Mouse (Mus musculus) heart, embryonic 11.5 days (tissue): ENCODE measurements around the gene Ccar1. TPM values are rescaled to one million over a fixed set of nuclear protein-coding genes. Genes with fewer than 3 reads are reported as not detected.
"Not testable (repeated sequence)": the region's sequence is repeated elsewhere in the genome, so short reads cannot be mapped to it uniquely, and the experiment has no call there.

Experiments
- ATAC-seq: fragments of 200-750 bp; cut with Nextera tagmentation; replicated peaks from 2 replicates; pipeline ENCODE4 v1.8.0; 2017; ENCODE audit warnings: moderate library complexity; ENCODE audit not compliant: insufficient number of reproducible peaks, low FRiP score, low TSS enrichment
- H3K27ac ChIP-seq: fragments of 300-500 bp; sonication (generic); 2 replicates; pipeline ENCODE4 v1.5.1; 2014; ENCODE audit warnings: mild to moderate bottlenecking, low read depth, low read length
- H3K27me3 ChIP-seq: fragments of 300-500 bp; sonication (generic); 2 replicates; pipeline ENCODE4 v1.6.1; 2014; ENCODE audit warnings: mild to moderate bottlenecking, low read length, mixed read lengths; ENCODE audit not compliant: control insufficient read depth, insufficient read depth
- H3K36me3 ChIP-seq: fragments of 300-500 bp; sonication (generic); 2 replicates; pipeline ENCODE4 v1.6.1; 2014; ENCODE audit warnings: mild to moderate bottlenecking, low read length, moderate library complexity, mixed read lengths; ENCODE audit not compliant: control insufficient read depth, insufficient read depth
- H3K4me1 ChIP-seq: fragments of 300-500 bp; sonication (generic); 2 replicates; pipeline ENCODE4 v1.6.1; 2014; ENCODE audit warnings: low read length; ENCODE audit not compliant: control insufficient read depth, insufficient read depth
- H3K4me2 ChIP-seq: fragments of 300-500 bp; sonication (generic); 2 replicates; pipeline ENCODE4 v1.6.1; 2014; ENCODE audit warnings: mild to moderate bottlenecking, moderate library complexity
- H3K4me3 ChIP-seq: fragments of 300-500 bp; sonication (generic); 2 replicates; pipeline ENCODE4 v1.5.1; 2014; ENCODE audit warnings: low read depth, low read length
- H3K9ac ChIP-seq: fragments of 300-500 bp; sonication (generic); 2 replicates; pipeline ENCODE4 v1.6.1; 2014; ENCODE audit warnings: mild to moderate bottlenecking, low read depth, low read length, moderate library complexity
- H3K9me3 ChIP-seq: fragments of 300-500 bp; sonication (generic); replicated peaks from 2 replicates; pipeline ENCODE4 v1.6.1; 2016; ENCODE audit warnings: low read length; ENCODE audit not compliant: control insufficient read depth
- WGBS: fragments of 180-500 bp; shearing (Covaris S2); extraction: QIAGEN DNeasy Blood & Tissue Kit; methylation state at CpG from one replicate; pipeline ENCODE4 v1.1.7; 2014; ENCODE audit not compliant: insufficient replicate concordance; 5-methylcytosine and 5-hydroxymethylcytosine counted together
- polyA plus RNA-seq: library from polyadenylated mRNA; unstranded; fragments of >200 nt; fragmentation: Nextera tagmentation; extraction: Ambion mirVana; gene quantifications from 2 replicates; pipeline ENCODE4 v1.2.1, GENCODE M21; 2014

The Ccar1 gene
- polyA plus RNA-seq, 1 experiment from 2014 or later = 106 TPM

DNA sequence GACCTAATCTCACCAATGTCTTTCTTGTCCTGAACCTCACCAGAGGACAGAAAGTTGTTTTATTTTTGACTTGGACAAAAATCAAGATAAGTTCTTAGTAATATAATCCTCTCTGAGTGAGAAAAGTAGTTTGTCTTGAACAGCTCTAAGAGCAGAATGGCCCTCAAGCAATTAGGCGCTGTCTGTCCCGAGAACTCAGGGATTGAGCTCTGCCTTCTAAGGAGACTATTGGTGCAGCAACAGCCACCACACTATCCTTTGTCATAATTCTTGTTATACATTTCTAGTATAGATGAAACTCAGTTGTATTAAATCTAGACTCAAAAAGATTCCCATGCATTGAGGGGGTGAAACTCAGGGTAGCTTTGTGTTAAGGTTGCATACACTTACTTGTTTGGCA is 16.7 kb upstream of the Ccar1 start:
- 92% methylated on average over 2 of the region's 2 CpGs for WGBS
- Histone ChIP-seq H3K4me3 (no peak overlapping the region), H3K36me3 (peaks cover 10% of the 10 kb centered on the region; the same call in 1 of the 2 replicates), H3K9me3 (no peaks in the 10 kb centered on the region), H3K4me2 (no peak overlapping the region), H3K9ac (no peak overlapping the region), H3K27ac (no peak overlapping the region), H3K4me1 (no peaks in the 10 kb centered on the region), H3K27me3 (no peaks in the 10 kb centered on the region)
- ATAC-seq = no peak

GRCm38 (mm10) chr10:62808316-62808715 is 16.2 kb upstream of the Ccar1 start:
- 84% methylated on average over 7 of the region's 7 CpGs for WGBS
- Histone ChIP-seq H3K9ac (no peak overlapping the region), H3K27ac (no peak overlapping the region), H3K4me1 (no peaks in the 10 kb centered on the region), H3K27me3 (no peaks in the 10 kb centered on the region), H3K4me3 (no peak overlapping the region), H3K36me3 (peaks cover 8% of the 10 kb centered on the region; the same call in 1 of the 2 replicates), H3K4me2 (no peak overlapping the region), H3K9me3 (no peaks in the 10 kb centered on the region)
- no peak for ATAC-seq

DNA sequence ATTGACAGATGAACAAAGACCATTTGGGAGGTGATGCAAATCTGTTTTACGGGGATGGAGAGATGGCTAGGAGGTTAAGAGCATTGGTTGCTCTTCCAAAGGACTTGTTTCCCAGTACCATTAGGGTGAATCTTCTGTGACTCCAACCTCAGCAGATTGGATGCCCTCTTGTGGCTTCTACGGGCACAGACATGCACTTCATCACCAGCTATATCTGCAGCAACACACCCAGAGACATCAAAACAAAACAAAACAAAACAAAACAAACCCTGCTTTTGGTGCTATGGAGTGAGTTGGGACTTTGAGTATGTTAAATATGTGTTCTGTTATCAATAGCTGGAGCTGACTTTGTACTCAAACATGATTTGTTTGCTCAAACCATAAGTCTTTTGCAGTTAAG is 12.0 kb upstream of the Ccar1 start:
- no peak overlapping the region for H3K4me3 ChIP-seq
- H3K9me3 ChIP-seq = no peaks in the 10 kb centered on the region
- ATAC-seq = no peak
- 83% methylated on average over 2 of the region's 2 CpGs for WGBS
- no peaks in the 10 kb centered on the region for H3K4me1 ChIP-seq
- H3K27me3 ChIP-seq = no peaks in the 10 kb centered on the region
- H3K27ac ChIP-seq = no peak overlapping the region
- no peaks in the 10 kb centered on the region for H3K36me3 ChIP-seq
- no peak overlapping the region for H3K9ac ChIP-seq
- H3K4me2 ChIP-seq = no peak overlapping the region

DNA sequence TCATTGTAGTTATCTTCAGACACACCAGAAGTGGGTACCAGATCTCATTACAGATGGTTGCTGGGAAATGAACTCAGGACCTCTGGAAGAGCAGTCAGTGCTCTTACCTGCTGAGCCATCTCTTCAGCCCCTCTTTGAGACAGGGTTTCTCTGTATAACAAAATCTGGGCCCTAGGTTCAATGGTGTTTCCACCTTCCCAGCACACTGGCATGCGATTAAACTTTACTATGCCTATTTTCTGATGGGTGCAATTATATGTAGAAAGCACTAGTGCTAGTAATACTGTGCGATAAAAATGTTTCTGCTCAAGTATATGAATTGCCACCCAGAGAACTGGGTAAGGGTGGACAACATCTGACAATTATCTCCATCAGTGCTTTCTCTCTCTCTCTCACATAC is 11.2 kb upstream of the Ccar1 start:
- no peaks in the 10 kb centered on the region for H3K4me1 ChIP-seq
- H3K36me3 ChIP-seq = no peaks in the 10 kb centered on the region
- 87% methylated on average over 2 of the region's 2 CpGs for WGBS
- no peaks in the 10 kb centered on the region for H3K27me3 ChIP-seq
- no peak overlapping the region for H3K27ac ChIP-seq
- H3K9me3 ChIP-seq = no peaks in the 10 kb centered on the region
- H3K4me2 ChIP-seq = no peak overlapping the region
- no peak overlapping the region for H3K9ac ChIP-seq
- H3K4me3 ChIP-seq = no peak overlapping the region
- no peak for ATAC-seq

DNA sequence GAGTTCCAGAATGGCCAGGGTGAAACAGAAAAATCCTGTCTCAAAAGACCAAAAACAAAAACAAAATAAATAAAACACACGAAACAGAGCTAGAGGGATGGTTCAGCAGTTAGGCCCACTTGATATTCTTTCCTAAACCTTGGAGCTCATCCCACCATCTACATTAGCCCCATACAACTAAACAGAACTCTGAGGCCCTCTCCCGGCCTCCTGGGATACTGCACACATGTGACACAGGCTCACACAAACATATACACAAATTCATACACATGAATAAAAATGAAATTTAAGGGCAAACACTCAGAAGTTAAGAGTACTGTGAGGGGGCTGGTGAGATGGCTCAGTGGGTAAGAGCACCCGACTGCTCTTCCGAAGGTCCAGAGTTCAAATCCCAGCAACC is 2.1 kb upstream of the Ccar1 start:
- Histone ChIP-seq H3K4me2 (no peak overlapping the region), H3K4me3 (no peak overlapping the region), H3K9ac (no peak overlapping the region), H3K4me1 (peaks cover 5% of the 10 kb centered on the region; the same call in 1 of the 2 replicates), H3K27me3 (no peaks in the 10 kb centered on the region), H3K9me3 (no peaks in the 10 kb centered on the region), H3K36me3 (peaks cover 4% of the 10 kb centered on the region), H3K27ac (no peak overlapping the region)
- 93% methylated on average over 4 of the region's 4 CpGs for WGBS
- no peak for ATAC-seq

- no peaks in the 10 kb centered on the region for H3K9me3 ChIP-seq
- ATAC-seq = no peak
- WGBS = 13% methylated on average over 2 of the region's 2 CpGs
- peaks cover 5% of the 10 kb centered on the region; the same call in 1 of the 2 replicates for H3K4me1 ChIP-seq
- no peaks in the 10 kb centered on the region for H3K27me3 ChIP-seq
- H3K27ac ChIP-seq = peak overlapping the region; percentile 98
- peak overlapping the region; percentile 98 for H3K4me3 ChIP-seq
- peaks cover 13% of the 10 kb centered on the region for H3K36me3 ChIP-seq
- H3K9ac ChIP-seq = no peak overlapping the region; the same call in 1 of the 2 replicates
- peak overlapping the region; percentile 77 for H3K4me2 ChIP-seq
These were observed 986 bp upstream of the Ccar1 start for GRCm38 (mm10) chr10:62793091-62793453.

DNA sequence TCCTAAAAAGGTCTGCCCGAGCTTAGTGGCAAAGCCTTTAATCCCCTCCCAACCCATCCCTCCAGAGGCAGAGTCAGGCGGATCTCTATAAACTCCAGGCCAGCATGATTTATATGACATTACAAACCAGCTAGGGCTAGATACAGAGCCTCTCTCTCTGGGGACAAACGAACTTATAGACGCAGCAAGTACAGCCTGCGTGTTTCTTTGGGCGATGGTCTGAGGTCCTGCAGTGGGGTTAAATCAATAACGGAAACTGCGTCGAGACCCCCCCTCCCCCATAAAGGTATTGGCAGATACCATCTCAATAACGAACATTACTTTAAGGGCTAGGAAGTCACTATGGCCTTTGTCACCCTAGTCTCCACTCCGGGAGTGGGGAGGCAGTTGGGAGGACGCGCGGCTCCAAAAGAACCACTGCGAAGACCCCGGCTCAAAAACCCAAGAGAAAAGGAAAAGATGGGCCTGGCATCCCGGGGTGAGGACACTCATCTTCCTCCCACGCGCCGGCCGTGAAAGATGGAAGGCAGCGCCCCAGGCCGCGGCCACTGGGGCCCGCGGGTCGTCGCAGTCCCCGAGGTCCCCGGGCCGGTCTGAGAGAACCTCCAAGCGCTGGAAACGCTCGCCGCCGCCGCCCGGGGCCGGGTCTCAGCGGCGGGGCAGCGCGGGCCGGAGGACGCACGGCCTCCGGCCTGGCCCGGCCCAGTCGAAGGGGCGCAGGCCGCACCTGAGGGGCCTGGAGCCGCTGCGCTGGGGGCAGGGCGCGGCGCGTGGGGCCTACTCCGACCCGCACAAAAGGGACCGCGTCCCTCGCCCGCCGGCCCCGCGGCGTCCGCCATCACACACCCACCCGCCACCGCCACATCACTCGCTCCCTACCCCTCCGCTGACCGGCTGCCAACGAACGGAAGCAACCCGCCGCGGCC is 572 bp downstream of the Ccar1 start:
- peaks cover 22% of the 10 kb centered on the region for H3K36me3 ChIP-seq
- peak; percentile 70 for ATAC-seq
- WGBS = 2% methylated on average over 48 of the region's 78 CpGs

GRCm38 (mm10) chr10:62781776-62782175 is 10.3 kb downstream of the Ccar1 start:
- WGBS = 82% methylated on average over 1 of the region's 1 CpGs
- H3K4me1 ChIP-seq, H3K4me3 ChIP-seq, H3K9ac ChIP-seq, ATAC-seq, H3K27ac ChIP-seq, H3K4me2 ChIP-seq, H3K27me3 ChIP-seq, H3K9me3 ChIP-seq: not testable (repeated sequence)
- peaks cover 54% of the 10 kb centered on the region for H3K36me3 ChIP-seq

More for the DNA sequence above, 572 bp downstream of the Ccar1 start:
- peak overlapping the region; percentile 99 for H3K9ac ChIP-seq
- H3K4me3 ChIP-seq = peak overlapping the region; percentile 98
- H3K9me3 ChIP-seq = no peaks in the 10 kb centered on the region
- H3K27ac ChIP-seq = peak overlapping the region; percentile 98
- no peaks in the 10 kb centered on the region for H3K27me3 ChIP-seq
- H3K4me1 ChIP-seq = peaks cover 5% of the 10 kb centered on the region; the same call in 1 of the 2 replicates
- H3K4me2 ChIP-seq = peak overlapping the region; percentile 77

DNA sequence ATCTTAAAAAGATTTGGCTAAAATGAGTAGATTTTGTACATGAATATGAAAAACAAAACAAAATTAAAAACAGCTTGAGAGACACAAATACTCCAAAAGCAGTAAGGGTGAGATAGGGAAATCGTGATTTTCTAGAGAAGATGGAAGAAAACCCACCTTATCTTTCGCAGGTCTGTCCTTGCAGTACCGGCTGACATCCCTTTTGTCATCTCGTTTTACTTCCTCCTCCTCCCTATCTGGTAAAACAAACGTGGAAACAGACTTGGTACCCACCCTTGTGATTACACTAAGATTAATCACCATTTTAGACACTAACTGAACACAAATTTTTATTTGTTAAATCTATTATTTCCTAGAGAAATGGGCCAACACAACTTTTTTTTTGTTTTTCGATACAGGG is 41.3 kb downstream of the Ccar1 start:
- no peaks in the 10 kb centered on the region for H3K4me1 ChIP-seq
- no peak overlapping the region for H3K4me2 ChIP-seq
- ATAC-seq = no peak
- no peak overlapping the region for H3K27ac ChIP-seq
- H3K27me3 ChIP-seq = no peaks in the 10 kb centered on the region
- H3K4me3 ChIP-seq = no peak overlapping the region
- no peaks in the 10 kb centered on the region for H3K9me3 ChIP-seq
- peaks cover 50% of the 10 kb centered on the region for H3K36me3 ChIP-seq
- H3K9ac ChIP-seq = no peak overlapping the region
- 65% methylated on average over 6 of the region's 6 CpGs for WGBS
